Mouse (Mus musculus) myocyte (in vitro differentiated cells): ENCODE data around the gene Eppin.

Experiments
- CEBPB ChIP-seq: IDR thresholded peaks from 2 replicates; pipeline ENCODE4 v1.6.1; 2011; ENCODE audit warnings: mild to moderate bottlenecking, moderate library complexity; ENCODE audit not compliant: poor library complexity, insufficient read depth, severe bottlenecking
- E2F4 ChIP-seq: IDR thresholded peaks from one replicate; pipeline ENCODE4 v1.6.1; 2011; ENCODE audit warnings: mild to moderate bottlenecking, control low read depth, moderate library complexity; ENCODE audit not compliant: insufficient read depth
- MAX ChIP-seq: IDR thresholded peaks from one replicate; pipeline ENCODE4 v1.6.1; 2011; ENCODE audit warnings: low read depth, mild to moderate bottlenecking, control low read depth
- MYOD1 ChIP-seq, 3 experiments: IDR thresholded peaks; one replicate each; pipeline ENCODE4 v1.6.1; 2011; ENCODE audit warnings: control low read depth in 2 of 3, low read depth in 2 of 3, mild to moderate bottlenecking in 2 of 3, moderate library complexity in 1 of 3; ENCODE audit not compliant: insufficient read length in 2 of 3, control insufficient read depth in 1 of 3
- MYOG ChIP-seq, 3 experiments: IDR thresholded peaks; one replicate each; pipeline ENCODE4 v1.6.1; 2011; ENCODE audit warnings: control low read depth in 2 of 3, low read depth in 2 of 3, mild to moderate bottlenecking in 2 of 3; ENCODE audit not compliant: insufficient read length in 2 of 3, control insufficient read depth in 1 of 3, insufficient read depth in 1 of 3
- POLR2A ChIP-seq: IDR thresholded peaks from one replicate; pipeline ENCODE4 v1.6.1; 2011; ENCODE audit warnings: low read depth, mild to moderate bottlenecking, control low read depth, moderate library complexity; ENCODE audit not compliant: insufficient read length
- POLR2AphosphoS2 ChIP-seq: IDR thresholded peaks from one replicate; pipeline ENCODE4 v1.6.1; 2011; ENCODE audit warnings: low read depth, control low read depth; ENCODE audit not compliant: insufficient read length
- REST ChIP-seq: IDR thresholded peaks from one replicate; pipeline ENCODE4 v1.6.1; 2011; ENCODE audit warnings: mild to moderate bottlenecking, control low read depth, moderate library complexity; ENCODE audit not compliant: insufficient read depth, insufficient read length
- SRF ChIP-seq: IDR thresholded peaks from one replicate; pipeline ENCODE4 v1.6.1; 2011; ENCODE audit warnings: low read depth; ENCODE audit not compliant: control insufficient read depth, insufficient read length
- TCF12 ChIP-seq: IDR thresholded peaks from one replicate; pipeline ENCODE4 v1.6.1; 2011; ENCODE audit warnings: mild to moderate bottlenecking, control low read depth; ENCODE audit not compliant: poor library complexity, insufficient read depth, severe bottlenecking
- USF1 ChIP-seq: IDR thresholded peaks from one replicate; pipeline ENCODE4 v1.6.1; 2011; ENCODE audit warnings: low read depth, mild to moderate bottlenecking, control low read depth, moderate library complexity

DNA sequence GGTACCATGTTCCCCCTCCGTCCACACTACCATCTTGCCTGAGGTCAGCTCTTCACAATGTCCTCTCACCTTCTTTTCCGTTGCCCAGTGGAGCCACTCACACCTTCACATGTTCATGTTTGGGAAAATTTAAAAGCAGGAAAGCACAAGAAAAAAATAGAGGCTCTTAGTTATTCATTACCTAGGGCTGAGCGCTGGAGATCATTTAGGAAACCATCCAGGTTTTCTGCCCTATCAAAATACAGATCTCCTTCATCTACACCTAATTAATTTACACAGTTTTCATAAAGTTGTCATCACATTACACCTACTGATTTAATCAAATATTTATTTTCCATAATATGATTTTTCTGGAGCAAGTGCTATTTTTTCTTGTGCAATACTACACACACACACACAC, 45.3 kb upstream of the Eppin start, which contains the start of gene Wfdc16:
- TF ChIP-seq POLR2A (no peak), CEBPB (no peak), TCF12 (no peak), MYOG (IDR thresholded peaks at IDR 0.05; ENCODE audit: control insufficient read depth in 1 of 3, insufficient read depth in 1 of 3, insufficient read length in 2 of 3, low read depth in 2 of 3) (no peak), MAX (no peak), POLR2AphosphoS2 (no peak), USF1 (no peak), SRF (no peak), MYOD1 (IDR thresholded peaks at IDR 0.05; ENCODE audit: control insufficient read depth in 1 of 3, insufficient read length in 2 of 3, low read depth in 2 of 3) (no peak), REST (no peak), E2F4 (no peak)
